Mouse (Mus musculus): ENCODE measurements around the gene Far2. TPM values are rescaled to one million over a fixed set of nuclear protein-coding genes. Genes with fewer than 3 reads are reported as not detected.

The Far2 gene
- total and polyA plus RNA-seq, 3 experiments = 0.16 to 3.7 (median 3.5) TPM

DNA sequence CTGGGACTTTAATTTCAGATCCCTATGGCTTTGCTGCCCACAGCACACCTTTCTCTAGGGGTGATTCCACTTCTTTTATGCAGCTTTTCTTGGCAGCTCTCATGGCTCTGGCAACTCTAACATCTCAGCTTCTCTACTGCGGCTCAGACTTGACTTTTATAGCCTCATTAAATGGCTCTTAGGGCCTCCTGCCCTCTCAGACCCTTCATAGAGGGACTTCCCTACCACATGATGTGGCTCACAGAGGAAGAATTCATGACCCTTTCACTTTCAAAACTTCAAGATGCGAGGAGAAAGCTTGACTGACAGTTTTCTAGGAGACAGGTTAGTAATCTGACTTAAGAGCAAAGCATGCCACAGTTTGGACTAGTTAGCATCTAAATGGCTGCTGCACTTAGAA lies 175.6 kb downstream of the Far2 start:
- no peak for DNase-seq (ENCODE audit: low spot score)
- H3K36me3 ChIP-seq (replicated peaks) = no peaks in the 10 kb centered on the region
- H3K9me3 ChIP-seq (replicated peaks) = no peaks in the 10 kb centered on the region
- H3K27me3 ChIP-seq (ENCODE audit: insufficient read depth, low read length) = peaks cover 13% of the 10 kb centered on the region
- no peak overlapping the region for H3K4me3 ChIP-seq (ENCODE audit: low read depth, low read length)
- H3K4me1 ChIP-seq (ENCODE audit: insufficient read depth, low read depth, low read length) = no peaks in the 10 kb centered on the region
- ATAC-seq (ENCODE audit: extremely low read depth, insufficient number of reproducible peaks, low FRiP score, poor library complexity, severe bottlenecking) = no peak
- TF ChIP-seq TAL1 (conservative IDR thresholded peaks at IDR 0.05; ENCODE audit: low read depth, low read length) = no peak
- no peak for TF ChIP-seq GATA1 (IDR thresholded peaks at IDR 0.05; ENCODE audit: borderline replicate concordance, low read length)

DNA sequence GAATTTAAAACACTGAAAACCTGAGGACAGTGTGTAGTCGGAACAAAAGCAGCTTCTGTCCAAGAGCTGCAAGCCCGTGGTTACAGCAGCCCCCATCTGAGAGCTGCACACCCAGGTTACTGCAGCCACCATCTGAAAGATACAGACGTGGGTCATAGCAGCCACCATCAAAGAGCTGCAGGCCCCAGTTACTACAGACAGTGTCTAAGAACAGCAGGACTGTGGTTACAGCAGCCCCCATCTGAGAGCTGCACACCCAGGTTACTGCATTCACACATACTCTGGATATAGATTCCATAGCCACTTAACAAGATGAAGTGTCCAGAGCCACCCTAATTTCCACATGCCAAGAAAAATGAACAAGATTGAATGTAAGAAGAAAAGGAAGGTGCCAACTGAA lies 180.5 kb downstream of the Far2 start:
- Histone ChIP-seq H3K36me3 (replicated peaks) (no peaks in the 10 kb centered on the region), H3K4me3 (ENCODE audit: low read depth, low read length) (no peak overlapping the region), H3K9me3 (replicated peaks) (no peaks in the 10 kb centered on the region), H3K4me1 (ENCODE audit: insufficient read depth, low read depth, low read length) (no peaks in the 10 kb centered on the region), H3K27me3 (ENCODE audit: insufficient read depth, low read length) (peaks cover 22% of the 10 kb centered on the region)
- TF ChIP-seq GATA1 (IDR thresholded peaks at IDR 0.05; ENCODE audit: borderline replicate concordance, low read length) = no peak
- no peak for TF ChIP-seq CTCF (IDR thresholded peaks at IDR 0.05; ENCODE audit: low read depth, low read length)
- no peak for DNase-seq (ENCODE audit: low spot score)
- ATAC-seq (ENCODE audit: extremely low read depth, insufficient number of reproducible peaks, low FRiP score, poor library complexity, severe bottlenecking) = no peak

Other genes starting within 250 kb of the Far2 start
- gene Ergic2, start 165.1 kb downstream of the Far2 start, total RNA-seq (2014; fragmentation: Nextera tagmentation) = 137 and 188 TPM in 2 replicates
- 138 and 148 TPM in 2 replicates for gene Ergic2, start 165.1 kb downstream of the Far2 start, total RNA-seq (2017)
- gene Ergic2, start 165.1 kb downstream of the Far2 start, polyA plus RNA-seq (2012) = 2.5 and 6.7 TPM in 2 replicates

Data from G1E (cell line).